Mouse (Mus musculus) macrophage (primary cell): ENCODE data around the gene Timp2. TPM values are rescaled to one million over a fixed set of nuclear protein-coding genes. Genes with fewer than 3 reads are reported as not detected.

Experiments
- H3K27ac ChIP-seq: fragments of 350-480 bp; formaldehyde crosslinking; 2 replicates; pipeline ENCODE4 v1.9.0; 2021
- H3K36me3 ChIP-seq: fragments of 350-480 bp; formaldehyde crosslinking; 2 replicates; pipeline ENCODE4 v1.9.0; 2021; ENCODE audit errors: inconsistent target
- H3K4me3 ChIP-seq: fragments of 350-480 bp; formaldehyde crosslinking; 2 replicates; pipeline ENCODE4 v1.9.0; 2021; ENCODE audit errors: inconsistent target
- H3K79me2 ChIP-seq: fragments of 350-480 bp; formaldehyde crosslinking; 2 replicates; pipeline ENCODE4 v1.9.0; 2021; ENCODE audit errors: inconsistent target
- WGBS: methylation state at CpG from one replicate; pipeline ENCODE4 v1.1.7; 2026; ENCODE audit warnings: inconsistent platforms; ENCODE audit not compliant: missing documents; 5-methylcytosine and 5-hydroxymethylcytosine counted together
- polyA plus RNA-seq: library from polyadenylated mRNA; stranded (reverse); fragments of 250-400 nt; gene quantifications from 3 replicates; pipeline ENCODE4 v1.2.4, GENCODE M21; 2018; ENCODE audit warnings: inconsistent platforms

Gene Timp2
- polyA plus RNA-seq, 1 experiment from 2014 or later: 662 TPM

DNA sequence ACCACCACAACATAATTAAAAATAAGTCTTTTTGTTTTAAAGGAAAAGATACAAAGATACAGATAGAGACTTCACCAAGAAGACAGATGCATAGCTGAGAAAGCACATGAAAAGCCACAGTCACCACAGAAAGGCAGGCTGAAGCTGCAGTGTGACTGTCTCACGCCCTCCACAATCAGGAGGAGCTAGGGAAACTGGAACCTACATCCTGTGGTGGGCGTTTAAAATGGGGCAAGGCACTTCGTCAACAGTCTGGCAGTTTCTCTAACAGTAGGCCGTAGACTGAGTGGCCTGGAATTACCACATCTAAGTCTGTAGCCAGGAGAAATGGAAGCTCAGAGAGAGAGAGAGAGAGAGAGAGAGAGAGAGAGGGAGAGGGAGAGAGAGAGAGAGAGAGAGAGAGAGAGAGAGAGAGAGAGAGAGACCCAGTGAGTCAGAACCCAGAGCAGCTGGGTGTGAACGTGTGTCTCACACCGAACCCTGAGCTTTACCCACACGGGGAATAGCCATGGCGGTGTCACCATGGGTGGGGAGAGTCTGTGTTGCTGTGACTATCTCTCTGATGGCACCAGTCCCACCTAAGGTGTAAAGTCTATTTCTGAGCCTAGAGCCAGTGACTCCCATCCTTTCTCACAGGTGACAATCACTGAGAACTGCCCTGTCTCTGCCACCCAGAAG, 17.9 kb downstream of the Timp2 start:
- 42% methylated on average over 5 of the region's 8 CpGs for WGBS
- Histone ChIP-seq H3K79me2 (peaks cover 100% of the 10 kb centered on the region), H3K36me3 (peaks cover 27% of the 10 kb centered on the region; the same call in 1 of the 2 replicates)

DNA sequence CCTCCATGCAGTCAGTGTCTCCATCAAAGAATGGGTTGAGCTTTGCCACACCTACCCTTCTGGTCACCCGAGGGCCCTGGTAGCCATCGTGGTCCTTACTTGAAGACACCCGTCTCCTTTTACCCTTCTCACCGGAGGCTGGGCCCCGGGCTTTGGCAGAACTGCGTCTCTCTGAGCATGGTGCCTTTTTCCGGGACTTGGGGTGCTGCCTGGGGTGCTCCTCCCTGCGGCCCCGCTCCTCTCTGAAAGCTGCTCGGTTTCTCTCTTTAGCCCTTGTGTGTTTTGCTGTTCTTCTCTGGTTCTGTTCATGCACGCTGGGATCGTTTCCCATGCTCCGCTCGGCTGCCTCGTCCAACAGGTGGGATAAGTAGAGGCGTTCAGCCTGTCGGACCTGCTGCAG, 22.1 kb downstream of the Timp2 start:
- no peak overlapping the region for H3K27ac ChIP-seq
- WGBS: 95% methylated on average over 16 of the region's 17 CpGs
- H3K79me2 ChIP-seq: peaks cover 96% of the 10 kb centered on the region
- no peak overlapping the region for H3K4me3 ChIP-seq
- peaks cover 34% of the 10 kb centered on the region; the same call in 1 of the 2 replicates for H3K36me3 ChIP-seq

More for the DNA sequence above, 17.9 kb downstream of the Timp2 start:
- Histone ChIP-seq H3K27ac (no peak overlapping the region), H3K4me3 (no peak overlapping the region)

DNA sequence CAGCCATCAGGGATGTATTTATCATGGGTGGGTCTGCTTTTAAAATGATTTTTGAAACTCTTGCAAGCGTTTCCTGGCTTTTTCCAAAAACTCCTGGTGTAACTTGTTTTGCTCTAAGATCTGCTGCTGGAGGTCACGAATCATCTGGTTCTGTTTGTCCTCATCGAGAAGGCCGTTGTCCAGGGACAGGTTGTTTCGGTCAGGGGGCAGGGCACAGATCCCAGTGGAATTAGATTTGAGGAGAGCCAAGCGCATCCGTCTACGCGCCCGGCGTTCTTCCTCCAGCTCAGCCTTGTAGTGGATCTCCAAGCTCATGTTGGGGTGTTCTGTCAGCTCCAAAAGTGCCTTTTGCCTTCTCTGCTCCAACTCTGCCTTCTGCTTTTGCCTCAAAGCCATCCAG, 23.2 kb downstream of the Timp2 start:
- H3K27ac ChIP-seq: no peak overlapping the region
- peaks cover 96% of the 10 kb centered on the region for H3K79me2 ChIP-seq
- 98% methylated on average over 11 of the region's 11 CpGs for WGBS
- peaks cover 44% of the 10 kb centered on the region; the same call in 1 of the 2 replicates for H3K36me3 ChIP-seq
- no peak overlapping the region for H3K4me3 ChIP-seq

DNA sequence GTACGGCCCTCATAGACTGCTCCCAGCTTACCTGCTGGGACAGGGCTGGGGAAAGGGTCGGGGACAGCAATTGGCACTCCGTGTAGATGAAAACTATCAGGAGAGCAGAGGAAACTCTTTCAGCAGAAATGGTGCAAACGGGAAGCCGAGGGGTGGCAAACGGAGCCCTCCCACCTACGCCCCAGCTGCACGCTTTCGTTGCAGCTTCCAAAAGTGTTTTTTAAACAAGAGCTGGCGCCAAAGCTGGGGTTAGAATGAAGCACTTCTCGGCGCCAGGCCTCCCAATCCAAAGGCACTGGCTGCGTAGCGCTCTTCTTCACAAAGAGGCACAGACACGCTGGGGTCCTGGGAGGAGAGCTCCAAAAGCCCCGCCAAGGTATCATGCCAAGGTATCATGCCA, 24.8 kb downstream of the Timp2 start:
- Histone ChIP-seq H3K36me3 (peaks cover 44% of the 10 kb centered on the region; the same call in 1 of the 2 replicates), H3K79me2 (peaks cover 94% of the 10 kb centered on the region), H3K4me3 (no peak overlapping the region), H3K27ac (no peak overlapping the region)
- 90% methylated on average over 16 of the region's 16 CpGs for WGBS

- Histone ChIP-seq H3K79me2 (peaks cover 94% of the 10 kb centered on the region; the same call in 1 of the 2 replicates), H3K27ac (no peak overlapping the region), H3K36me3 (peaks cover 44% of the 10 kb centered on the region; the same call in 1 of the 2 replicates), H3K4me3 (no peak overlapping the region)
- 95% methylated on average over 14 of the region's 14 CpGs for WGBS
These were observed 25.2 kb downstream of the Timp2 start for GRCm38 (mm10) chr11:118330361-118330760.

GRCm38 (mm10) chr11:118328947-118329346, 26.6 kb downstream of the Timp2 start:
- Histone ChIP-seq H3K4me3 (no peak overlapping the region), H3K36me3 (peaks cover 42% of the 10 kb centered on the region; the same call in 1 of the 2 replicates), H3K79me2 (peaks cover 91% of the 10 kb centered on the region; the same call in 1 of the 2 replicates), H3K27ac (no peak overlapping the region)
- WGBS: 92% methylated on average over 4 of the region's 5 CpGs

DNA sequence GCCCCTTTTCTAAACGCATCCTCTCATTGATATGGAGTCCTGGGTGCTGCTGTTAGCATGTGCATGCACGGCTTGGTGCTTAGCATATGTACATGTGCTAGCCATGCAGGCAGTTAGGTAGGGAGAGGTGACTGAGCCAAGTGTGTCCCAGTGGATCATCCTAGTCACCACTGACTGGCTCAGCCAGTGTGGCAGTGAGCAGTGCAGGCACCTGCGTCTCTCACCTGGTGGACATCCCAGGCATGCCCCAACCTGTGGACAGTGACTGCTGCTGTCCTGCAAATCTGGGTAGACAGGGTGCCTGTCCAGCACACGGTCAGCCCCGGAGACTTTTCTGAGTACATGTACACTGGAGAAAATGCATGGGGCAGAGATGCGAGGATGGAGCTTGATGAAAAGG, 27.0 kb downstream of the Timp2 start:
- 100% methylated on average over 6 of the region's 6 CpGs for WGBS
- peaks cover 91% of the 10 kb centered on the region; the same call in 1 of the 2 replicates for H3K79me2 ChIP-seq
- peaks cover 38% of the 10 kb centered on the region; the same call in 1 of the 2 replicates for H3K36me3 ChIP-seq
- H3K4me3 ChIP-seq: no peak overlapping the region
- H3K27ac ChIP-seq: no peak overlapping the region

GRCm38 (mm10) chr11:118326991-118327971, 28.3 kb downstream of the Timp2 start:
- no peak overlapping the region for H3K27ac ChIP-seq
- H3K36me3 ChIP-seq: peaks cover 26% of the 10 kb centered on the region; the same call in 1 of the 2 replicates
- 96% methylated on average over 24 of the region's 24 CpGs for WGBS
- H3K79me2 ChIP-seq: peaks cover 91% of the 10 kb centered on the region; the same call in 1 of the 2 replicates
- no peak overlapping the region for H3K4me3 ChIP-seq

DNA sequence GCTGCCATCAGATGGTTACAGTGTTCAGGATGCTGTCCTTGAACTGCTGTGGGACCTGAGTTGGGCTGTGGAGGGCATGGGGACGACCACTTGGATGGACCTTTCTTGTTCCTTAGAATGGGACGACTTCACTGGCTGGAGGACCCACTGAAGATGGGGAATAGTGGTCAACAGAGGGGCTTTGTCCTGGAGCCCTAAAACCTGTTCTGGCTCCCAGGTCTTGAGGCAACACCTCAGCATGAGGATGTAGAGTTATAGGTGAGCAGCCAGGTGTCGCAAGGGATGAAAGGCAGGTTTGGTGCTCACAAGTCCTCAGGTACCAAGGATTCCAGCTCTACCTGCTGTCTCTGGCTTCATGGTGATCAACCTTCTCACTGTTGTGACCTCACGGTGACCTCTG, 29.0 kb downstream of the Timp2 start:
- H3K36me3 ChIP-seq: peaks cover 18% of the 10 kb centered on the region; the same call in 1 of the 2 replicates
- WGBS: 100% methylated on average over 3 of the region's 4 CpGs
- peaks cover 91% of the 10 kb centered on the region; the same call in 1 of the 2 replicates for H3K79me2 ChIP-seq
- H3K4me3 ChIP-seq: no peak overlapping the region
- no peak overlapping the region for H3K27ac ChIP-seq

- 83% methylated on average over 4 of the region's 5 CpGs for WGBS
- no peak overlapping the region for H3K4me3 ChIP-seq
- peaks cover 74% of the 10 kb centered on the region; the same call in 1 of the 2 replicates for H3K79me2 ChIP-seq
- peaks cover 28% of the 10 kb centered on the region; the same call in 1 of the 2 replicates for H3K36me3 ChIP-seq
- H3K27ac ChIP-seq: no peak overlapping the region
These were observed 31.0 kb downstream of the Timp2 start for GRCm38 (mm10) chr11:118324541-118324940.

GRCm38 (mm10) chr11:118323974-118324373, 31.6 kb downstream of the Timp2 start:
- no peak overlapping the region for H3K4me3 ChIP-seq
- 90% methylated on average over 5 of the region's 5 CpGs for WGBS
- H3K27ac ChIP-seq: no peak overlapping the region
- H3K79me2 ChIP-seq: peaks cover 72% of the 10 kb centered on the region; the same call in 1 of the 2 replicates
- H3K36me3 ChIP-seq: peaks cover 33% of the 10 kb centered on the region

- WGBS: 76% methylated on average over 3 of the region's 3 CpGs
- Histone ChIP-seq H3K4me3 (no peak overlapping the region), H3K79me2 (peaks cover 59% of the 10 kb centered on the region; the same call in 1 of the 2 replicates), H3K36me3 (peaks cover 35% of the 10 kb centered on the region), H3K27ac (no peak overlapping the region)
These were observed 32.9 kb downstream of the Timp2 start for GRCm38 (mm10) chr11:118322647-118323046.

DNA sequence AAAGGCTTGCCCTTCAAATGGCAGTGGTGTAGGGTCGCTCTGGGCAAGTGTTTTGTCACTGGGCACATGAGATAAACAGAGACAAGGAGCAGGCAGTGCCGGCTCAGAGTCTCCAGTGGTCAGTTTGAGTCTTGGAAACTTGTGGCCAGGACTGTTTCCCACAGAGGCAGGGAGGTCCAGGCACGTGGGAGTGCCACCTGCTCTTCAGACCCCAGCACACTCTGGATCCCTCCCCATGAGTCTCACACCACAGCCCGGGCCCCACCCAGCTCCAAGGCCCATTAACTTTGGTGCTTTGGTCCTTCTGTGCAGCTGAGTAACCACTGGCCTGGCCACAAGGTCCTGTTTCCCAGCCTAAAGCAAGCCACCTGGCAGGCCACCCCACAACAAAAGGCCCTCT, 33.6 kb downstream of the Timp2 start:
- peaks cover 52% of the 10 kb centered on the region; the same call in 1 of the 2 replicates for H3K79me2 ChIP-seq
- peaks cover 39% of the 10 kb centered on the region for H3K36me3 ChIP-seq
- H3K27ac ChIP-seq: no peak overlapping the region
- WGBS: 77% methylated on average over 4 of the region's 4 CpGs
- H3K4me3 ChIP-seq: no peak overlapping the region

- Histone ChIP-seq H3K4me3 (no peak overlapping the region), H3K27ac (no peak overlapping the region), H3K79me2 (peaks cover 47% of the 10 kb centered on the region; the same call in 1 of the 2 replicates), H3K36me3 (peaks cover 44% of the 10 kb centered on the region)
- WGBS: 89% methylated on average over 7 of the region's 7 CpGs
These were observed 34.0 kb downstream of the Timp2 start for GRCm38 (mm10) chr11:118321500-118321899.
